Mouse (Mus musculus) MEL (cell line): Measurements from ENCODE around the gene Zgrf1. TPM values are rescaled to one million over a fixed set of nuclear protein-coding genes. Genes with fewer than 3 reads are reported as not detected.

ENCODE experiments used
- DNase-seq: peaks from one replicate; pipeline ENCODE4 v3.0.0; 2011; ENCODE audit warnings: low read depth, low spot score
- H3K27ac ChIP-seq: 2 replicates; pipeline ENCODE4 v1.5.1; 2012; ENCODE audit warnings: low read depth, mild to moderate bottlenecking, control low read depth, low read length, moderate library complexity; ENCODE audit not compliant: control insufficient read depth
- H3K27me3 ChIP-seq, 2 experiments: fragments of 150-350 bp in 1 of 2; sonication (generic) in 1 of 2; 2 replicates each; pipeline ENCODE4 v1.6.1; 2012; ENCODE audit warnings: low read length in 2 of 2, mild to moderate bottlenecking in 2 of 2, improper control_type of control experiment in 1 of 2, moderate library complexity in 1 of 2; ENCODE audit not compliant: insufficient read depth in 2 of 2, control insufficient read depth in 1 of 2
- H3K36me3 ChIP-seq, 2 experiments: 2 replicates each; pipeline ENCODE4 v1.6.1; 2012 to 2014; ENCODE audit warnings: low read length in 2 of 2, improper control_type of control experiment in 1 of 2, inconsistent platforms in 1 of 2, mild to moderate bottlenecking in 1 of 2; ENCODE audit not compliant: insufficient read depth in 2 of 2, control insufficient read depth in 1 of 2
- H3K4me1 ChIP-seq, 2 experiments: fragments of 150-350 bp in 1 of 2; sonication (generic) in 1 of 2; 2 replicates each; pipeline ENCODE4 v1.6.1; 2012; ENCODE audit warnings: low read length in 2 of 2, improper control_type of control experiment in 1 of 2, mild to moderate bottlenecking in 1 of 2; ENCODE audit not compliant: insufficient read depth in 2 of 2, control insufficient read depth in 1 of 2
- H3K4me3 ChIP-seq, 2 experiments: fragments of 150-350 bp in 1 of 2; sonication (generic) in 1 of 2; 2 replicates each; pipeline ENCODE4 v1.5.1; 2012; ENCODE audit warnings: low read depth in 2 of 2, low read length in 2 of 2, mild to moderate bottlenecking in 2 of 2, moderate library complexity in 2 of 2, control low read depth in 1 of 2, improper control_type of control experiment in 1 of 2; ENCODE audit not compliant: control insufficient read depth in 1 of 2, insufficient read depth in 1 of 2
- H3K79me2 ChIP-seq: 2 replicates; pipeline ENCODE4 v1.6.1; 2012; ENCODE audit warnings: mild to moderate bottlenecking, low read length, moderate library complexity; ENCODE audit not compliant: control insufficient read depth, poor library complexity, insufficient read depth
- H3K9ac ChIP-seq: 2 replicates; pipeline ENCODE4 v1.6.1; 2012; ENCODE audit warnings: low read depth, mild to moderate bottlenecking, control low read depth, low read length, moderate library complexity; ENCODE audit not compliant: control insufficient read depth, poor library complexity, severe bottlenecking
- H3K9me3 ChIP-seq: fragments of 150-350 bp; sonication (generic); replicated peaks from 2 replicates; pipeline ENCODE4 v1.6.1; 2012; ENCODE audit warnings: mild to moderate bottlenecking, low read length, improper control_type of control experiment, moderate library complexity; ENCODE audit not compliant: insufficient read depth
- CTCF ChIP-seq, 3 experiments: IDR thresholded peaks in 2 of 3; conservative IDR thresholded peaks in 1 of 3; 2 replicates each; pipeline ENCODE4 v1.5.1; 2011 to 2012; ENCODE audit warnings: low read length in 3 of 3, low read depth in 2 of 3, mild to moderate bottlenecking in 2 of 3, improper control_type of control experiment in 1 of 3, inconsistent platforms in 1 of 3, mixed read lengths in 1 of 3, moderate library complexity in 1 of 3; ENCODE audit not compliant: control insufficient read depth in 1 of 3, insufficient read depth in 1 of 3, poor library complexity in 1 of 3, severe bottlenecking in 1 of 3
- E2F4 ChIP-seq: IDR thresholded peaks from 2 replicates; pipeline ENCODE4 v1.6.1; 2011; ENCODE audit warnings: low read depth, low read length, improper control_type of control experiment, borderline replicate concordance
- GABPA ChIP-seq: IDR thresholded peaks from 2 replicates; pipeline ENCODE4 v1.6.1; 2012; ENCODE audit warnings: low read depth, mild to moderate bottlenecking, inconsistent platforms, low read length, improper control_type of control experiment, moderate library complexity
- KAT2A ChIP-seq: conservative IDR thresholded peaks from 2 replicates; pipeline ENCODE4 v1.6.1; 2012; ENCODE audit warnings: low read depth, low read length, improper control_type of control experiment, inconsistent platforms
- MAFK ChIP-seq: IDR thresholded peaks from 2 replicates; pipeline ENCODE4 v1.6.1; 2011; ENCODE audit warnings: low read depth, mild to moderate bottlenecking, low read length, improper control_type of control experiment, borderline replicate concordance
- MAX ChIP-seq: IDR thresholded peaks from 2 replicates; pipeline ENCODE4 v1.6.1; 2011; ENCODE audit warnings: low read length, improper control_type of control experiment
- MEF2A ChIP-seq: IDR thresholded peaks from 2 replicates; pipeline ENCODE4 v1.6.1; 2014; ENCODE audit warnings: low read depth, mild to moderate bottlenecking, inconsistent platforms, low read length, improper control_type of control experiment; ENCODE audit not compliant: poor library complexity, insufficient replicate concordance, severe bottlenecking; ENCODE audit errors: extremely low read depth
- MXI1 ChIP-seq: IDR thresholded peaks from 2 replicates; pipeline ENCODE4 v1.6.1; 2011; ENCODE audit warnings: mild to moderate bottlenecking, low read depth, low read length, improper control_type of control experiment
- MYC ChIP-seq: IDR thresholded peaks from 2 replicates; pipeline ENCODE4 v1.6.1; 2011; ENCODE audit warnings: low read depth, mild to moderate bottlenecking, low read length, improper control_type of control experiment, moderate library complexity
- POLR2A ChIP-seq, 2 experiments: IDR thresholded peaks; 2 replicates each; pipeline ENCODE4 v1.6.1; 2011 to 2012; ENCODE audit warnings: low read length in 2 of 2, mild to moderate bottlenecking in 2 of 2, control low read depth in 1 of 2, improper control_type of control experiment in 1 of 2, low read depth in 1 of 2, moderate library complexity in 1 of 2; ENCODE audit not compliant: control insufficient read depth in 1 of 2, insufficient read depth in 1 of 2, poor library complexity in 1 of 2
- RCOR1 ChIP-seq: IDR thresholded peaks from 2 replicates; pipeline ENCODE4 v1.6.1; 2012; ENCODE audit warnings: low read depth, mild to moderate bottlenecking, inconsistent platforms, low read length, improper control_type of control experiment
- SIN3A ChIP-seq: IDR thresholded peaks from 2 replicates; pipeline ENCODE4 v1.6.1; 2012; ENCODE audit warnings: low read length, improper control_type of control experiment, inconsistent platforms
- SMC3 ChIP-seq: IDR thresholded peaks from 2 replicates; pipeline ENCODE4 v1.6.1; 2011; ENCODE audit warnings: low read depth, low read length, improper control_type of control experiment
- TAL1 ChIP-seq: IDR thresholded peaks from 2 replicates; pipeline ENCODE4 v1.6.1; 2012; ENCODE audit warnings: mild to moderate bottlenecking, inconsistent platforms, low read length, moderate library complexity, mixed read lengths
- TCF12 ChIP-seq: IDR thresholded peaks from 2 replicates; pipeline ENCODE4 v1.6.1; 2014; ENCODE audit warnings: low read depth, mild to moderate bottlenecking, inconsistent platforms, low read length, improper control_type of control experiment, moderate library complexity
- USF1 ChIP-seq: IDR thresholded peaks from 2 replicates; pipeline ENCODE4 v1.6.1; 2014; ENCODE audit warnings: low read depth, mild to moderate bottlenecking, inconsistent platforms, low read length, improper control_type of control experiment, moderate library complexity
- USF2 ChIP-seq, 2 experiments: IDR thresholded peaks; 2 replicates each; pipeline ENCODE4 v1.6.1; 2011 to 2012; ENCODE audit warnings: improper control_type of control experiment in 2 of 2, low read length in 2 of 2, borderline replicate concordance in 1 of 2, inconsistent platforms in 1 of 2, low read depth in 1 of 2, mild to moderate bottlenecking in 1 of 2; ENCODE audit not compliant: insufficient read depth in 1 of 2
- ZC3H11A ChIP-seq: IDR thresholded peaks from 2 replicates; pipeline ENCODE4 v1.6.1; 2012; ENCODE audit warnings: low read depth, mild to moderate bottlenecking, inconsistent platforms, low read length, improper control_type of control experiment
- ZKSCAN1 ChIP-seq: IDR thresholded peaks from 2 replicates; pipeline ENCODE4 v1.6.1; 2012; ENCODE audit warnings: low read depth, mild to moderate bottlenecking, inconsistent platforms, low read length, improper control_type of control experiment, moderate library complexity
- ZNF384 ChIP-seq: IDR thresholded peaks from 2 replicates; pipeline ENCODE4 v1.6.1; 2012; ENCODE audit warnings: low read depth, mild to moderate bottlenecking, inconsistent platforms, low read length, improper control_type of control experiment
- polyA plus RNA-seq, 2 experiments: library from polyadenylated mRNA; stranded (reverse) in 1 of 2; unstranded in 1 of 2; fragments of >175 nt in 1 of 2; fragments of >200 nt in 1 of 2; gene quantifications; 2 replicates each; pipeline versions ENCODE4 v1.2.1 to v1.2.4; 2012; ENCODE audit warnings: low replicate concordance in 2 of 2, low read depth in 1 of 2; ENCODE audit not compliant: insufficient read length in 2 of 2, insufficient read depth in 1 of 2, missing spikeins in 1 of 2
- total RNA-seq: library from RNA; depleted of rRNA; stranded (reverse); fragments of 300-350 nt; gene quantifications from 2 replicates; pipeline ENCODE4 v1.2.3, GENCODE M21; 2012

Gene Zgrf1
- total and polyA plus RNA-seq, 3 experiments = 6.7 to 8.2 TPM; not detected in 1

GRCm38 (mm10) chr3:127639875-127640761 lies 86.8 kb downstream of the Zgrf1 start:
- no peak for TF ChIP-seq KAT2A
- no peak for TF ChIP-seq GABPA
- no peak for TF ChIP-seq MAFK
- no peak for TF ChIP-seq ZKSCAN1
- no peak for TF ChIP-seq MAX
- TF ChIP-seq CTCF (IDR thresholded peaks at IDR 0.05 in 2 of 3, conservative IDR thresholded peaks at IDR 0.05 in 1 of 3; ENCODE audit: control insufficient read depth in 1 of 3, insufficient read depth in 1 of 3, low read depth in 2 of 3, low read length in 3 of 3, poor library complexity in 1 of 3, severe bottlenecking in 1 of 3) = no peak
- no peak for TF ChIP-seq USF1
- TF ChIP-seq USF2 (IDR thresholded peaks at IDR 0.05; ENCODE audit: borderline replicate concordance in 1 of 2, insufficient read depth in 1 of 2, low read depth in 1 of 2, low read length in 2 of 2) = no peak
- no peak for TF ChIP-seq E2F4
- no peak for TF ChIP-seq ZC3H11A
- TF ChIP-seq SMC3 = no peak
- no peak for TF ChIP-seq MEF2A
- no peak for TF ChIP-seq TAL1
- TF ChIP-seq POLR2A (IDR thresholded peaks at IDR 0.05; ENCODE audit: control insufficient read depth in 1 of 2, insufficient read depth in 1 of 2, low read depth in 1 of 2, low read length in 2 of 2, poor library complexity in 1 of 2) = no peak
- no peak for TF ChIP-seq MXI1
- no peak for TF ChIP-seq ZNF384
- no peak for TF ChIP-seq SIN3A
- TF ChIP-seq TCF12 = no peak
- TF ChIP-seq RCOR1 = no peak
- no peak for TF ChIP-seq MYC
- Histone ChIP-seq H3K27ac (no peak overlapping the region), H3K4me1 (no peaks in the 10 kb centered on the region; a peak in 1 of 4 replicates), H3K9me3 (no peaks in the 10 kb centered on the region), H3K27me3 (peaks cover 1 to 9% of the 10 kb centered on the region in 2 experiments; a peak in 3 of 4 replicates), H3K36me3 (no peaks in the 10 kb centered on the region), H3K9ac (no peak overlapping the region), H3K79me2 (no peaks in the 10 kb centered on the region), H3K4me3 (no peak overlapping the region)
- DNase-seq = no peak
